Mouse (Mus musculus) heart, adult 9 months (tissue): Measurements from ENCODE around the gene Calhm4.
"Not testable (repeated sequence)": the region's sequence is repeated elsewhere in the genome, so short reads cannot be mapped to it uniquely, and the experiment has no call there.

Experiments
- DNase-seq, 2 experiments: peaks; one replicate each; pipeline ENCODE4 v3.0.0; 2022; ENCODE audit warnings: low spot score in 2 of 2

Gene Calhm4

DNA sequence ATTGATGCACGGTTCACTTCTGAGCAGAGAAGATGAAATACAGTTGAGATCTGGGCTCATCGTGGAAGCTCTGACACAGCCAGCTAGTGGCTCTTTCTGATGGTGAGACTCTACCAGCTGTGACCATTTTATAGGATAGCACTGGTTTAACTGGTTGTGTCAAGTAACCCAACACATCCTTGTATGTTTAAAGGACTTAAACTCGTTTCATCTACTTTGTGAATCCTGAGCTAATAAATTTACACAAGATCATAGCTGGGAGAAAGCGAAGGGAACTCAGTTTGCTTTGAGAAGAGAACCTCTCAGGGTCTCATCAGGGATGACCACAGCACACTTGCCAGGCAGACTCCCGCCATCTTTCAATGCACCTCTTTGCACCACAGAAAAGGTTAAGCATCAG is at the start of gene Calhm4:
Gene Calhm4, minus strand, starts transcription at position 101 of the 400 bp plus-strand sequence.
- no peak for DNase-seq

DNA sequence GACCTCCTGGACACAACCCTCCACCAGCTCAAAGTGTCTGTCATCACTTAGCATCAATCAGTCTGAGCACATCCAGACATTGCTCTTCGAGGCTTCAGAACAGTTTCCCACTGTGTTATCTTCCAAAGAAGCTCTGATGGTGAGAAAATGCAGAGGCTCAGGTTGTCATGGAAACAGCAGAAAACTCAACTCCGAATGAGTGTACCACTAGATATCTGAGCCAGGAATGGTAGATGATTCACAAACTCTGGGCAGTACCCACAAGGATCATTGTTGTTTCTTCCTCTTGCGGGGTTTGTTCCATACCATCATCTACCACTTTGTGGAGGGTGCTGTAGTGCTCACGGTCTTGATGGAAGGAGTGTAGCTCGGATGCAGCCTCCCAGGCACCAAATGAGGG is 47.8 kb upstream of the Calhm4 start:
- DNase-seq = no peak

DNA sequence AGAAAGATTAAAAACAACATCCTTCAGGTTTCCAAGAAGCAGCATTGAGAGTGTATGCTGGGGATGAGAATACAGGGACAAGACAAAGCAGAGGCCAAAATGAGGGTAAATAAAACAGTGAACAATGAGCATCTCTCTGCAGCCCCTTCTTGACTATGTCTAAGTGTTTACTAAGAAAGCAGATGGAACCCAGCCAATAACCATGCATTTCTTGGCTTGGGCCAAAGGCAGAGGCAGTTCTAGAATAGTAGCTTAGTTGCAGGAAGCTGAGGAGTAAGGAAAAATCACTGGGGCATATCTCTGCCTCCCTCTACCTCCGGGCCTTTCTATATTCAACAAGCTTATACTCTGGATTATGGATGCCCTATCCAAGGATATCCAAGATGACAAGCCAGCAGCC is 46.4 kb upstream of the Calhm4 start:
- no peak for DNase-seq

- no peak for DNase-seq
These were observed 45.4 kb upstream of the Calhm4 start for GRCm38 (mm10) chr10:34089517-34089916.

DNA sequence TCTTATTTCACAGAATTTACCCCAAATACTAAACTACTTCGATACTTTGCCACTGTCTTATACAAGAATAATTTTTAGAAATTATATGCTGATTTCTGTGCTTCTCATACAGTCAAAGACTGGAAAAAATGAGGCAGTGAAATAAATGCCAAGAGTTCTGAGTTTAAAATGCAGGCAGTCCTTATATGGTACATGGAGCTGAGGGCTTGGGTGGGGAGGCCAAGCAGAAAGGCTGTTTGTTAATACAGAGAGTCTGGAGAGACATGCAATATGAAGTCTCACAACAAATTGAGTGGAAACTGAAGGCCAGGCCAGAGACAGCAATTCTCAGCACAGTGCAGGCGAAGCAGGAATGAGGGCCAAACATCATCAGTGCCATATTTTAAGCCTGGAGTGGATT is 44.4 kb upstream of the Calhm4 start:
- DNase-seq = no peak

DNA sequence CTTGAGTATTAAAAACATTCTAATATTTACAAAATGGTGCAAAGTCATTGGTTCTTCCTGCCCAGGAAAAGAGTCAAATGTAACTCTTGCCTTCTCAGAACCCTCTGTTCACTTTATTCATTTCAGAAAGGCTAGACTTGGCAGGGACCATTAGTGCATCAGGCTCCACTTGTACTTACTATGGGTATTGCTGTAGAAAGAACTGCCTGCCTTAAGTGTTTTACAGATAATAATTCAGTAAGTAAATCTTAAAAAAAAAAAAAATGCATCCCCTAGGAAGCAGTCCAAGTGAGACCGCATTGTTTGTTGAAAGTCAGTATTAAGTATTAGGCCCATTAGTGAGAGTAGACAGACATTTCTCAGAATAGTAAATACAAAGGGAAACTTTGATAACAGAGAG is 42.4 kb upstream of the Calhm4 start:
- no peak for DNase-seq

GRCm38 (mm10) chr10:34074522-34075200 is 30.6 kb upstream of the Calhm4 start:
- DNase-seq = no peak

DNA sequence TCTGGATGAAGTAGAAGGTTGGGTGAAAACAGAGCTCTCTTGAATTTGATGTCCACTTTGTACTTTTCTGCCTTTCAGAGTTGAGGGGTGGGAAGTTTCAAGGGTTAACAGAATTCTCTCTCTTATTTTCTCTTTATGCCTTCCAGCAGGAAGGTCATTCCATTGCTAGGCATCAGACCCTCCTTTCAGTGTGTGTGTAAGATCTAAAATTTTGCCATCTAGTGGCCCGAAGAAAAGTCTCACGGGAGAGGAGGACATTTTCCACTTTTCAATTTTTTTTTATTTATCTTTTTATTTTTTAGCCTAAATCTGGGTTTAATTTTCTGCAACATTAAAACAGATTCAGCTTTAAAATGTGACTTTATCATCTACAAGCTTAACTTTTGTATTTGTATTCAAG is 27.5 kb upstream of the Calhm4 start:
- no peak for DNase-seq

GRCm38 (mm10) chr10:34070999-34071492 is 26.9 kb upstream of the Calhm4 start:
- DNase-seq = no peak

DNA sequence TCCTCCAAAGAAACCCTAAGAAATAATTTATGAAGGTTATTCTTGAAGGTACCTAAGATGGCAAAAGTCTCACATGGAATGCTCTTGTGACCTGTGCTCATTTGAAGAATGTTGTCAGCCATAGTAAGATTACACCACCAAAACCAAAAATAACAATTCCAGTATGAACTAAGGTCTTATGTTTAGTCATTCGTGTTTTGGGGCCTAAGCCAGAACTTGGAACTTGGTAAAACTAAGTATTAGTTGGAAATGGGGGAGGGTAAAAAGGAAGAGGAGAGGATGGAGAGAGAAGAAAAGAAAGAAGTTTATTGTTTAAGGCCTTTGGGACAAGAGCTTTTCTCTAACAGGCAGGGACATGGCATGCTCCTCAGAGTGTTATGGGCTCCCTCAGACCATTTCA is 25.5 kb upstream of the Calhm4 start:
- DNase-seq = no peak

- no peak for DNase-seq
These were observed 22.5 kb upstream of the Calhm4 start for GRCm38 (mm10) chr10:34066591-34066990.

- no peak for DNase-seq
These were observed 9.9 kb upstream of the Calhm4 start for GRCm38 (mm10) chr10:34053987-34054386.

GRCm38 (mm10) chr10:34037401-34037800 is 6.7 kb downstream of the Calhm4 start, which contains the start of gene Trappc3l:
Trappc3l (plus strand) TSS chr10:34037597.
- no peak for DNase-seq

- DNase-seq = no peak
These were observed 7.5 kb downstream of the Calhm4 start for GRCm38 (mm10) chr10:34036587-34036986.

DNA sequence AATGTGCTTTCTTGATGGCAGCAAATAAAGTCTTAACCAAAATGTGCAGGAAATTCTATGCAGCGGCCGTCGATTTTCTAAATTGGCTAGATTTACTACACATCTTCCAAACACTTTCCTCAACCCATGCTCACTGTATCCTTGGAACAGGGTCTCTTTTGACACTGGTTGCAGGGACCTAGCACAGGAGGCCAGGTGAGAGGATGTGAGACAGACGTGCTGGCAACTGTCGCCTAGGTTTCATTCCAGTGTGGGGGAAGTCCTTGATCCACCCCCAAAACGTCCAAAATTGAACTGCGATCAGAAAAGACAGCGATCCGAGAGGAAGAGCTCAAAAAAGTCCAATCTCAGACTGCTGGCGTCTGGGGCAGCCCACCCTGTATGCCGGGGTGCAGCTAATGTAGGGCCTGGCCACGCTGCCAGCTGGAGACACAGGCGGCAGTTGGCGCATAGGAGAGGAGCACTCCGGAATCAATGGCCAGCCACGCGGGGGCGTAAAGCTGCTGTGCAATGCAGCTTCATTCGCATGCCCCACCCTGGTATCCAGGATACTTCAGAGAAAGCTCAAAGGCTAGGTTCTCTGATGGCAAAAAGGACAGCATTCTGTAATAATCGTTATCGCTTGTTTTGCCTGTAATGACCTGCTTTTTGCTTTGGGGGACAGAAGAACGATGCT is 10.3 kb downstream of the Calhm4 start:
- DNase-seq = peak; percentile 40 to 61

GRCm38 (mm10) chr10:34030322-34030721 is 13.8 kb downstream of the Calhm4 start:
- no peak for DNase-seq

GRCm38 (mm10) chr10:34019302-34020075 is 24.6 kb downstream of the Calhm4 start, which contains the start of gene Rwdd1:
Rwdd1 (minus strand) TSS chr10:34019624.
- DNase-seq = peak; percentile 98 to 99

GRCm38 (mm10) chr10:34018746-34019301 is 25.3 kb downstream of the Calhm4 start:
- no peak for DNase-seq

DNA sequence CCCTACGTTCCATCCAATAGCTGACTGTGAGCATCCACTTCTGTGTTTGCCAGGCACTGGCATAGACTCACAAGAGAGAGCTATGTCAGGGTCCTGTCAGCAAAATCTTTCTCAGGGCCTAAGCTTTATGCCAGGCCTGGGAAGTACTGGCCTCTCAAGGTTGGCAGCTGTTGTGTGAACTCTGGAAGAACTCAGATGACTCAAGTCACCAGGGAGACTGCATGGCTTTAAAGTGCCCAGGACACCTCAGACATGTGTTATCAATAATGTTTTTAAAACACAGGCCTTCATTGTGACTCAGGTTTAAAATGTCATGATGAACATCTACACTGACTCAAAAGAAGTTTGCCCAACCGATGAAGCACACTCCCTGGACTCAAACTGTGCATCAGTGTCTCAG is 30.9 kb downstream of the Calhm4 start:
- DNase-seq = no peak

DNA sequence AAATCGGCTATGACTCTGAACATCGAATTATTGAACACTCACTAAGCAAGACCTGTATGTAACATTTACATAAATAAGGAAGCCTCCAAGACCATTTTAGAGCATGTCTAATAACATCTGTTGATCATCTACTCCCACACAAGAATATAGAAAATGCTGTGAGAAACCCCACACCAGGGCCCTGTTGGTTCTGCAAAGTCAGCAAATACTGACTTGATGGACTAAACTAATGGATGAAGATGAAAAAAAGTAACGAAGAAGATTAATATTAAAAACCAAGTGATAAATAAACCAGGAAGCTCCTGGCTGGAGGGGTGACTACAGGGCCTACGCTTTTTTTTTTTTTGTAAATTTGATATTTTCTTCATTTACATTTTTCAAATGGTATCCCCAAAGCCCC is 31.5 kb downstream of the Calhm4 start:
- DNase-seq = no peak

DNA sequence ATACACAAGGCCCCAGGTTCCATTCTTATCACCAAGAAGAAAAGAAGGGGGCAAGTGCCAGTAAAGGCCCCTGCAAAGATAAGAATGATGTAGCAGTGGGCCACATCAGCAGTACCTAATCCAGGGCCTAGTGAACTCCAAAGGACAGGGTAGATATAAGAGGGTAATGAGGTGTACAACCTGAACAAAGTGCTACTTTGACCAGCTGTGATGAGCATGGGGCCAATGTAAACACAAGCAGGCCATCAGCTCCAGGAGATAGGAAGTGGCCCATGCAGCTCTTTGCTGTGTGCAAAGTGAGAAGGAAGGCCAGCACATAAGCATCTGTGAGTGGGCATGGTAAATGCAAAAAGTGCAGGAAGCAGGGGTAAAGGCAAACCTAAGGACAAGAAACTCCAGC is 45.7 kb downstream of the Calhm4 start:
- no peak for DNase-seq

DNA sequence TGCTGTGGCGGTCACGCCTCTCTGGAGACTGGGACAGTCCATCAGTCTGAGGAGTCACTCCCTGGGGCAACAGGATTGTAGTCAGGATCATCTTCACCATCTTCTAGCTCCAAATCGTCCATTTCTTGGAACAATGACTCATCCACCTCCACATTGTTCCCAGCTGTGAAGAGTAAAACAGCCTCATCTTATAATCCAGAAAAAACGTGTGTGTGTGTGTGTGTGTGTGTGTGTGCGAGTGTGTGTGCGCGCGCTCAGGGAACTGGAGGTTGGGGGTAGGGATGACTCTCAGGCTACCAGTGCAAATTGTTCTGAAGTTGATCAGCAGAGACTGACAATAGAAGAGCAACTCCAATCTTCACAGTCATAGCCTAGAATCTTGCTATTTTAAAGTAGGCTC is 47.4 kb downstream of the Calhm4 start:
- DNase-seq = not testable (repeated sequence)
